Mouse (Mus musculus): ENCODE measurements around the gene Epx. TPM values are rescaled to one million over a fixed set of nuclear protein-coding genes. Genes with fewer than 3 reads are reported as not detected.

Epx gene
- 0.25 and 0.32 TPM in 2 replicates for polyA plus RNA-seq (2014; fragmentation: Nextera tagmentation; extraction: Ambion mirVana)

- H3K36me3 ChIP-seq (ENCODE audit: control insufficient read depth, insufficient read depth, low read length) = no peaks in the 10 kb centered on the region
- H3K27ac ChIP-seq (ENCODE audit: low read length) = no peak within 1 kb of the TSS
- no peaks in the 10 kb centered on the region for H3K27me3 ChIP-seq (ENCODE audit: control insufficient read depth, insufficient read depth, low read length)
- H3K4me1 ChIP-seq (ENCODE audit: control insufficient read depth, insufficient read depth, low read length) = no peaks in the 10 kb centered on the region
- no peak within 1 kb of the TSS for H3K4me2 ChIP-seq (replicated peaks; ENCODE audit: low read depth, low read length)
- WGBS = 78% methylated on average over 6 of the region's 6 CpGs
- H3K9me3 ChIP-seq (ENCODE audit: control insufficient read depth, low read depth, low read length) = no peaks in the 10 kb centered on the region
- H3K4me3 ChIP-seq (ENCODE audit: low read depth, low read length) = no peak within 1 kb of the TSS
- H3K9ac ChIP-seq (replicated peaks; ENCODE audit: low read depth, low read length) = no peak within 1 kb of the TSS
- ATAC-seq (ENCODE audit: insufficient number of reproducible peaks, insufficient read depth, low FRiP score, low read depth) = no peak
These were observed at the start of gene Epx for GRCm38 (mm10) chr11:87875436-87875835. Epx (minus strand) TSS chr11:87875536.

GRCm38 (mm10) chr11:87920966-87921365 is 45.6 kb upstream of the Epx start, which contains the start of gene Olfr464:
Olfr464 (minus strand) TSS chr11:87920967.
- H3K4me1 ChIP-seq (ENCODE audit: control insufficient read depth, insufficient read depth, low read length) = no peaks in the 10 kb centered on the region
- no peak within 1 kb of the TSS for H3K27ac ChIP-seq (ENCODE audit: low read length)
- H3K27me3 ChIP-seq (ENCODE audit: control insufficient read depth, insufficient read depth, low read length) = no peaks in the 10 kb centered on the region
- no peak within 1 kb of the TSS for H3K4me2 ChIP-seq (replicated peaks; ENCODE audit: low read depth, low read length)
- 26% methylated on average over 5 of the region's 5 CpGs for WGBS
- H3K4me3 ChIP-seq (ENCODE audit: low read depth, low read length) = no peak within 1 kb of the TSS
- no peak within 1 kb of the TSS for H3K9ac ChIP-seq (replicated peaks; ENCODE audit: low read depth, low read length)
- no peaks in the 10 kb centered on the region; the same call in 1 of the 2 replicates for H3K9me3 ChIP-seq (ENCODE audit: control insufficient read depth, low read depth, low read length)
- no peak for ATAC-seq (ENCODE audit: insufficient number of reproducible peaks, insufficient read depth, low FRiP score, low read depth)
- no peaks in the 10 kb centered on the region for H3K36me3 ChIP-seq (ENCODE audit: control insufficient read depth, insufficient read depth, low read length)

DNA sequence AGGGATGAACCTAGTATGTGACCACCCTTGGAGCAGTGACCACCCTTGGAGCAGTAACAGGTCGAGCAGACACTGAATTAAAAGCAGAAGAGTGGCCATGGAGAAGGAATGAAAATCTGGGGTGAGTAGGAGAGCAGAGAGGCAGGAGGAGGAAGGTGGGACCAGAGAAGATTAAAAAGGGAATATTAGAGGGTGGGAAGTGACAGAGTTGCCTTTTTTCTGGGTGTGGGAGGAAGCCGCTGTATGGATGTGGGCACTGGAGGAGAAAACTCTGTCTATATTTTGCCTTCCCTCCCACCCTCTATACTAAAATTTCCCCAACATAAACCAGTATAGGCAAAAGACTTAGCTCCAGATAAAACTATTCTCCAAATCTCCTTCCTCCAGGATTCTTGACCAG is 45.0 kb upstream of the Epx start:
- H3K36me3 ChIP-seq (ENCODE audit: control insufficient read depth, insufficient read depth, low read length) = no peaks in the 10 kb centered on the region
- WGBS = 78% methylated on average over 2 of the region's 2 CpGs

GRCm38 (mm10) chr11:87916005-87916404 is 40.7 kb upstream of the Epx start:
- ATAC-seq (ENCODE audit: insufficient number of reproducible peaks, insufficient read depth, low FRiP score, low read depth) = no peak
- no peak overlapping the region for H3K27ac ChIP-seq (ENCODE audit: low read length)
- WGBS = 83% methylated on average over 1 of the region's 1 CpGs

More for the DNA sequence above, 45.0 kb upstream of the Epx start:
- no peak for ATAC-seq (ENCODE audit: insufficient number of reproducible peaks, insufficient read depth, low FRiP score, low read depth)
- H3K27me3 ChIP-seq (ENCODE audit: control insufficient read depth, insufficient read depth, low read length) = no peaks in the 10 kb centered on the region
- no peak overlapping the region for H3K4me3 ChIP-seq (ENCODE audit: low read depth, low read length)
- H3K9ac ChIP-seq (replicated peaks; ENCODE audit: low read depth, low read length) = no peak overlapping the region
- H3K27ac ChIP-seq (ENCODE audit: low read length) = no peak overlapping the region
- no peak overlapping the region for H3K4me2 ChIP-seq (replicated peaks; ENCODE audit: low read depth, low read length)
- H3K4me1 ChIP-seq (ENCODE audit: control insufficient read depth, insufficient read depth, low read length) = no peaks in the 10 kb centered on the region
- no peaks in the 10 kb centered on the region; the same call in 1 of the 2 replicates for H3K9me3 ChIP-seq (ENCODE audit: control insufficient read depth, low read depth, low read length)

GRCm38 (mm10) chr11:87904331-87904730 is 29.0 kb upstream of the Epx start:
- H3K4me3 ChIP-seq (ENCODE audit: low read depth, low read length) = no peak overlapping the region
- H3K9me3 ChIP-seq (ENCODE audit: control insufficient read depth, low read depth, low read length) = no peaks in the 10 kb centered on the region
- H3K27ac ChIP-seq (ENCODE audit: low read length) = no peak overlapping the region
- no peak for ATAC-seq (ENCODE audit: insufficient number of reproducible peaks, insufficient read depth, low FRiP score, low read depth)
- no peak overlapping the region for H3K9ac ChIP-seq (replicated peaks; ENCODE audit: low read depth, low read length)
- H3K4me1 ChIP-seq (ENCODE audit: control insufficient read depth, insufficient read depth, low read length) = no peaks in the 10 kb centered on the region
- no peaks in the 10 kb centered on the region for H3K27me3 ChIP-seq (ENCODE audit: control insufficient read depth, insufficient read depth, low read length)
- WGBS = 85% methylated on average over 3 of the region's 3 CpGs
- H3K4me2 ChIP-seq (replicated peaks; ENCODE audit: low read depth, low read length) = no peak overlapping the region
- H3K36me3 ChIP-seq (ENCODE audit: control insufficient read depth, insufficient read depth, low read length) = no peaks in the 10 kb centered on the region

More at GRCm38 (mm10) chr11:87916005-87916404, 40.7 kb upstream of the Epx start:
- no peaks in the 10 kb centered on the region for H3K4me1 ChIP-seq (ENCODE audit: control insufficient read depth, insufficient read depth, low read length)
- no peaks in the 10 kb centered on the region for H3K36me3 ChIP-seq (ENCODE audit: control insufficient read depth, insufficient read depth, low read length)
- H3K9ac ChIP-seq (replicated peaks; ENCODE audit: low read depth, low read length) = no peak overlapping the region
- H3K4me3 ChIP-seq (ENCODE audit: low read depth, low read length) = no peak overlapping the region
- no peak overlapping the region for H3K4me2 ChIP-seq (replicated peaks; ENCODE audit: low read depth, low read length)
- no peaks in the 10 kb centered on the region for H3K27me3 ChIP-seq (ENCODE audit: control insufficient read depth, insufficient read depth, low read length)
- H3K9me3 ChIP-seq (ENCODE audit: control insufficient read depth, low read depth, low read length) = no peaks in the 10 kb centered on the region

DNA sequence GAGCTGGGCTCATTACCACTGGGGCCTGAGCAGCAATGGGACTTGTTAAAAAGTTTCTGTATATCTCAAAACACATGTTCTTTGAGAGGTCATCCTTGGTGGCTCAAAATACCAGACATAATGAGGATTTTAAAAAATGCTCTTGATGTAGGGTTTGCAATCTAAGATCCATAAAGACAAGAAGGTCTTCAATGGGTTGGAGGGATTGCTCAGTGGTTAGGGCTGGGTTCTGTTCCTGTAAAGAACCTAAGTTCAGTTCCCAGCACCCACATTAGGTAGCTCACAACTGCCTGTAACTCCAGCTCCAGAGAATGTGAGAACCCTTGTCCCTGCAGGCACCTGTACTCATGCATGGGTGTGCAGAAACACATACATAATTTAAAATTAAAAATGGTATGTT is 22.0 kb upstream of the Epx start, which contains the start of gene Olfr463:
Gene Olfr463 (minus strand): TSS at position 101 of the 400 bp plus-strand sequence.
- no peak within 1 kb of the TSS for H3K4me3 ChIP-seq (ENCODE audit: low read depth, low read length)
- no peaks in the 10 kb centered on the region for H3K9me3 ChIP-seq (ENCODE audit: control insufficient read depth, low read depth, low read length)
- H3K4me1 ChIP-seq (ENCODE audit: control insufficient read depth, insufficient read depth, low read length) = no peaks in the 10 kb centered on the region
- no peak for ATAC-seq (ENCODE audit: insufficient number of reproducible peaks, insufficient read depth, low FRiP score, low read depth)
- H3K9ac ChIP-seq (replicated peaks; ENCODE audit: low read depth, low read length) = no peak within 1 kb of the TSS
- H3K27me3 ChIP-seq (ENCODE audit: control insufficient read depth, insufficient read depth, low read length) = no peaks in the 10 kb centered on the region
- no peak within 1 kb of the TSS for H3K4me2 ChIP-seq (replicated peaks; ENCODE audit: low read depth, low read length)
- no peak within 1 kb of the TSS for H3K27ac ChIP-seq (ENCODE audit: low read length)
- H3K36me3 ChIP-seq (ENCODE audit: control insufficient read depth, insufficient read depth, low read length) = no peaks in the 10 kb centered on the region

GRCm38 (mm10) chr11:87892168-87892567 is 16.8 kb upstream of the Epx start, which contains the start of gene Olfr462:
Olfr462 (minus strand) TSS chr11:87892268.
- no peak within 1 kb of the TSS for H3K4me3 ChIP-seq (ENCODE audit: low read depth, low read length)
- H3K36me3 ChIP-seq (ENCODE audit: control insufficient read depth, insufficient read depth, low read length) = no peaks in the 10 kb centered on the region

DNA sequence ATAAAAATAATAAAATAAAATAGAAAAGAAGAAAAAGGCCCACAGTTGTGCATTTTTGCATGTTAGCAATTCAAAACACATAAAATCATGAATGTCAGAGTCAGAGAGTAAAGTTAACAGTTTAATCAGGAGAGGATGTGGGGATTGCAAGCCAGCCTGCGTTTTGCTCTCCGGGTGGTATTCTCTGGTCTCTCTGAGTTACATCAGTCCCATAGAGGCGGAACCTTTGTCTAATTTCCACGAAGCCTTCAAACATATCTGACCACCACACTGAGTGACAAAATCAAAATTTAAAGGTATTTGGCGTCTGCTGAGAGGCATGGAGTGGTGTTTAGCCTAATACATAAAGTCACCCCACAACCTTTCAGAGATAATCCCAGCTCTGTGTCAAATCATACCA is 9.5 kb upstream of the Epx start:
- WGBS = 81% methylated on average over 5 of the region's 5 CpGs
- no peak overlapping the region for H3K27ac ChIP-seq (ENCODE audit: low read length)
- no peaks in the 10 kb centered on the region for H3K4me1 ChIP-seq (ENCODE audit: control insufficient read depth, insufficient read depth, low read length)
- H3K4me3 ChIP-seq (ENCODE audit: low read depth, low read length) = no peak overlapping the region
- H3K27me3 ChIP-seq (ENCODE audit: control insufficient read depth, insufficient read depth, low read length) = no peaks in the 10 kb centered on the region
- H3K9ac ChIP-seq (replicated peaks; ENCODE audit: low read depth, low read length) = no peak overlapping the region
- H3K9me3 ChIP-seq (ENCODE audit: control insufficient read depth, low read depth, low read length) = no peaks in the 10 kb centered on the region
- no peak overlapping the region for H3K4me2 ChIP-seq (replicated peaks; ENCODE audit: low read depth, low read length)
- no peak for ATAC-seq (ENCODE audit: insufficient number of reproducible peaks, insufficient read depth, low FRiP score, low read depth)
- H3K36me3 ChIP-seq (ENCODE audit: control insufficient read depth, insufficient read depth, low read length) = no peaks in the 10 kb centered on the region

More at GRCm38 (mm10) chr11:87892168-87892567, 16.8 kb upstream of the Epx start, which contains the start of gene Olfr462:
- H3K9me3 ChIP-seq (ENCODE audit: control insufficient read depth, low read depth, low read length) = no peaks in the 10 kb centered on the region
- no peak for ATAC-seq (ENCODE audit: insufficient number of reproducible peaks, insufficient read depth, low FRiP score, low read depth)
- no peaks in the 10 kb centered on the region for H3K27me3 ChIP-seq (ENCODE audit: control insufficient read depth, insufficient read depth, low read length)
- no peak within 1 kb of the TSS for H3K9ac ChIP-seq (replicated peaks; ENCODE audit: low read depth, low read length)
- H3K4me2 ChIP-seq (replicated peaks; ENCODE audit: low read depth, low read length) = no peak within 1 kb of the TSS
- H3K27ac ChIP-seq (ENCODE audit: low read length) = no peak within 1 kb of the TSS
- WGBS = 86% methylated on average over 6 of the region's 6 CpGs
- no peaks in the 10 kb centered on the region for H3K4me1 ChIP-seq (ENCODE audit: control insufficient read depth, insufficient read depth, low read length)

- Histone ChIP-seq H3K27me3 (ENCODE audit: control insufficient read depth, insufficient read depth, low read length) (no peaks in the 10 kb centered on the region), H3K27ac (ENCODE audit: low read length) (no peak overlapping the region), H3K9me3 (ENCODE audit: control insufficient read depth, low read depth, low read length) (no peaks in the 10 kb centered on the region), H3K4me2 (replicated peaks; ENCODE audit: low read depth, low read length) (no peak overlapping the region), H3K4me3 (ENCODE audit: low read depth, low read length) (no peak overlapping the region), H3K9ac (replicated peaks; ENCODE audit: low read depth, low read length) (no peak overlapping the region), H3K4me1 (ENCODE audit: control insufficient read depth, insufficient read depth, low read length) (no peaks in the 10 kb centered on the region), H3K36me3 (ENCODE audit: control insufficient read depth, insufficient read depth, low read length) (no peaks in the 10 kb centered on the region)
- WGBS = 48% methylated on average over 5 of the region's 5 CpGs
- no peak for ATAC-seq (ENCODE audit: insufficient number of reproducible peaks, insufficient read depth, low FRiP score, low read depth)
These were observed 8.2 kb upstream of the Epx start for GRCm38 (mm10) chr11:87883493-87883892.
